Mouse (Mus musculus): ENCODE measurements around the gene Rad9a. TPM values are rescaled to one million over a fixed set of nuclear protein-coding genes. Genes with fewer than 3 reads are reported as not detected.

The Rad9a gene
- polyA plus RNA-seq, 1 experiment, result 16.7 TPM

DNA sequence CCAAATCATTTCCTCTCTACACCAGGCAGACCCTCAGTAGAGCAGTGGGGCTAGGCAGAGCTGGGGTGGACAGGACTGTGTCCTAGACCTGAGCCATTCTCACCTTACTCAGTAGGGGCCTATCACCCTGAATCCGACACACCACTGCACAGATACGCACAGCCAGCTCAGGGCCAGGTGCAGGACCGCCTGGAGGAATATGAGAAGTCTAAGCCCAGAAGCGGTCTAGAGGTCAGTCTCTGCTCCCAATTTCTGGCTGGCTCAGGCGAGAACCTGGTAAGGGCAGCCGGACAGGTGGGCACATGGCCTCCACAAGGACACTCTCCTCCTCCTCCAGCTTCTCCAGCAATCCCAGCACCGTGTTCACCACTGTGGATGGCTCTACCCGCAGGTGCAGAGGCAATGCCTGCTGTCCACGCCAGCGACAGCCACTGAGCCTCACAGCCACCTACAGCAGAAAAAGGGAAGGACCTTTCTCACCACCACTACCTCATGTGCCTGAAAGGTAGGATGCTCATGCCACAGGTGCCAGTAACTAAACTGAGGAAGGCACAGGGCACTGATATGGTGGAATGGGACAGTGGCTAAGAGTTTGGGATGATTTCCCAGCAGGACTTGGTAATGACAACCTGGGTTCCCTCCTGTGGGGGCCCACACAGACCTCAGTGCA lies 30.6 kb downstream of the Rad9a start:
- H3K4me3 ChIP-seq, result no peak overlapping the region
- H3K36me3 ChIP-seq (ENCODE audit: control insufficient read depth, insufficient read depth), result no peaks in the 10 kb centered on the region
- TF ChIP-seq REST (IDR thresholded peaks at IDR 0.05; ENCODE audit: insufficient read depth, insufficient read length), result no peak
- TF ChIP-seq MYOD1 (IDR thresholded peaks at IDR 0.05; ENCODE audit: control insufficient read depth in 1 of 3, insufficient read length in 2 of 3, low read depth in 2 of 3), result peak in 1 of 3 experiments; percentile 17
- peak; percentile 6 for TF ChIP-seq POLR2A (IDR thresholded peaks at IDR 0.05; ENCODE audit: insufficient read length, low read depth)
- no peak for TF ChIP-seq E2F4 (IDR thresholded peaks at IDR 0.05; ENCODE audit: insufficient read depth)
- TF ChIP-seq MAX (IDR thresholded peaks at IDR 0.05; ENCODE audit: low read depth), result no peak
- no peaks in the 10 kb centered on the region for H3K27me3 ChIP-seq (ENCODE audit: control insufficient read depth, insufficient read depth, insufficient read length)
- peak overlapping the region; percentile 56 for H3K4me2 ChIP-seq (ENCODE audit: low read depth)
- no peak overlapping the region for H3ac ChIP-seq (ENCODE audit: control insufficient read depth, insufficient read length)
- H3K79me2 ChIP-seq (ENCODE audit: control insufficient read depth, insufficient read depth), result no peaks in the 10 kb centered on the region

DNA sequence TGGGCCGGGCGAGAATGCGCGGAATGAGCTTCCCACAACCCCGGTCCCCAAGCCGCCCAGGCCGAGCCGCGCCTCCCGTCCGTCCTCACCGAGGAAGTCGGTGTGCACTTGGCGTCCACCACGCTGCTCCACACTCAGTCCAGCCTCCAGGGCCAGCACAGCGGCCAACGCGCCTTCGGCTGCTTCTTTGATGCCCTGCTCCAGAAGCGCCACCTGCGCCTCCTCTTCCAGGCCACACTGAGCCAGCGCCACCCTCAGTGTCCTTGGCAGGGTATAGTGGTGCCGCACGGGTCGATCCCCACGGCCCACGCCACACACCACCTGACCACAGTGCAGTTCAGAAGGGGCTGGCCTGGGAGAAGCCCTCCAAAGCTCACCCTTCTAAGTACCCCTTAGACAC lies 31.7 kb downstream of the Rad9a start:
- H3K79me2 ChIP-seq (ENCODE audit: control insufficient read depth, insufficient read depth), result no peaks in the 10 kb centered on the region
- H3ac ChIP-seq (ENCODE audit: control insufficient read depth, insufficient read length), result peak overlapping the region; percentile 27
- TF ChIP-seq MYOD1 (IDR thresholded peaks at IDR 0.05; ENCODE audit: control insufficient read depth in 1 of 3, insufficient read length in 2 of 3, low read depth in 2 of 3), result peak in 1 of 3 experiments; percentile 19
- TF ChIP-seq TCF3 (IDR thresholded peaks at IDR 0.05; ENCODE audit: insufficient read length, low read depth), result no peak
- no peaks in the 10 kb centered on the region for H3K27me3 ChIP-seq (ENCODE audit: control insufficient read depth, insufficient read depth, insufficient read length)
- H3K4me2 ChIP-seq (ENCODE audit: low read depth), result peak overlapping the region; percentile 92
- H3K36me3 ChIP-seq (ENCODE audit: control insufficient read depth, insufficient read depth), result no peaks in the 10 kb centered on the region
- peak overlapping the region; percentile 27 for H3K4me3 ChIP-seq

DNA sequence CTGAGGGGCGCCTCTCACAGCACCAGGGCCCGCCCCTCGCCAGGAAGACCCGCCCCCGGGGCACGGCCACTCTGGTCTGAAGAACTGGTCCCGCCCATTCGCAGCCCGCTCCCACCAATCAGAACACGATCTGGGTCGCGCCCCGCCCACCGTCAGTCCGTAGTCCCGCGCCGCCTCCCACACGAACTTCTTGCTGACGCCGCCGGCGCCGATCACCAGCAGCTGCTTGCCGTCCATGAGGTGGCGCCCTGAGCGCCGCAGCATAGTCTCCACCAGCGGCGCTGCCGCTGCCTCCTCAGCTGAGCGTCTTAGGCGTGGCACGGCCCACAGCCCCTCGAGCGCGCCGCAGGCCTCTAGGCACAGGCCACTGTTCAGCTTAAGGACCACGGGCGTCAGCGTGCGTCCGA lies 32.1 kb downstream of the Rad9a start:
- no peaks in the 10 kb centered on the region for H3K79me2 ChIP-seq (ENCODE audit: control insufficient read depth, insufficient read depth)
- H3K27me3 ChIP-seq (ENCODE audit: control insufficient read depth, insufficient read depth, insufficient read length), result no peaks in the 10 kb centered on the region
- TF ChIP-seq TCF3 (IDR thresholded peaks at IDR 0.05; ENCODE audit: insufficient read length, low read depth) (no peak), POLR2AphosphoS2 (IDR thresholded peaks at IDR 0.05; ENCODE audit: insufficient read length, low read depth) (peak; percentile 96), POLR2A (IDR thresholded peaks at IDR 0.05; ENCODE audit: insufficient read length, low read depth) (peak; percentile 86), MYOD1 (IDR thresholded peaks at IDR 0.05; ENCODE audit: control insufficient read depth in 1 of 3, insufficient read length in 2 of 3, low read depth in 2 of 3) (peak in 2 of 3 experiments; percentile 57 to 85), MYOG (IDR thresholded peaks at IDR 0.05; ENCODE audit: control insufficient read depth in 1 of 3, insufficient read depth in 1 of 3, insufficient read length in 2 of 3, low read depth in 2 of 3) (peak; percentile 39 to 87 (median 71)), REST (IDR thresholded peaks at IDR 0.05; ENCODE audit: insufficient read depth, insufficient read length) (no peak), CEBPB (IDR thresholded peaks at IDR 0.05; ENCODE audit: insufficient read depth, poor library complexity, severe bottlenecking) (no peak), USF1 (IDR thresholded peaks at IDR 0.05; ENCODE audit: low read depth) (no peak), SRF (IDR thresholded peaks at IDR 0.05; ENCODE audit: control insufficient read depth, insufficient read length, low read depth) (no peak), TCF12 (IDR thresholded peaks at IDR 0.05; ENCODE audit: insufficient read depth, poor library complexity, severe bottlenecking) (no peak), E2F4 (IDR thresholded peaks at IDR 0.05; ENCODE audit: insufficient read depth) (no peak)
- H3K4me3 ChIP-seq, result peak overlapping the region; percentile 27
- peak overlapping the region; percentile 27 for H3ac ChIP-seq (ENCODE audit: control insufficient read depth, insufficient read length)
- H3K4me2 ChIP-seq (ENCODE audit: low read depth), result peak overlapping the region; percentile 92
- no peaks in the 10 kb centered on the region for H3K36me3 ChIP-seq (ENCODE audit: control insufficient read depth, insufficient read depth)

DNA sequence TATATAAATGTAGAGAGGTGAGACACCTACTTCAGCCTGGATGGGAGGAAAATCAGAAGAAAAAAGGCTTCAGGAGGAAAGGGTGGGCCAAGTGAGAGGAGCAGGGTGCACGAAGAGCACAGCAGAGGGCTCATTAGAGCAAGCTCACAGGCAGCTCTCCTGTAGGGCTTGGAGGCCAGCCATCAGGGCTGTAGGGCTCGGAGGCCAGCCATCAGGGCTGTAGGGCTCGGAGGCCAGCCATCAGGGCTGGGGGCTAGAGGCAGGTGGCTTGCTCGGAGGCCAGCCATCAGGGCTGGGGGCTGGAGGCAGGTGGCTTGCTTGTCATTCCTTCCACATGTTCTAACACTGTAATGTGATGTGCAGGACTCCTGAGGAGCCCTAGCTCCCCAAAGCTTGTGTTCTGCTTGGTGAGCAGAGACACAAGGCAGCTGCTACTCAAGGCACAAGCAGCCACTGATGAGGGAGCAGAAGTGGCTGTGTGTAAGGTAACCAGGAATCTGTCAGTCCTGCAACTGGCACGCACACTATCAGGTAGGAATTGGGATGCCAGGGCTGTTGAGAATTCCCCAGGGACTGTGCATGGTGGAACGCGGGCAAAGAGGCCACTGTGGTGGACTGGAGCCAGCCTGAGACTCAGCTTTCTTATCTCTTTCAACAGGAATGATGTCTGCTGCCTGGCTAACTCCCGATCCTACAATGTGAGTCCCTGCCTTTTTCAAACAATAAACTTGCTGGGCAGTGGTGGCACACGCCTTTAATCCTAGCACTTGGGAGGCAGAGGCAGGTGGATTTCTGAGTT lies 34.6 kb downstream of the Rad9a start:
- no peak overlapping the region for H3ac ChIP-seq (ENCODE audit: control insufficient read depth, insufficient read length)
- H3K27me3 ChIP-seq (ENCODE audit: control insufficient read depth, insufficient read depth, insufficient read length), result no peaks in the 10 kb centered on the region
- no peaks in the 10 kb centered on the region for H3K36me3 ChIP-seq (ENCODE audit: control insufficient read depth, insufficient read depth)
- no peak overlapping the region for H3K4me2 ChIP-seq (ENCODE audit: low read depth)
- TF ChIP-seq TCF12 (IDR thresholded peaks at IDR 0.05; ENCODE audit: insufficient read depth, poor library complexity, severe bottlenecking) (no peak), MYOG (IDR thresholded peaks at IDR 0.05; ENCODE audit: control insufficient read depth in 1 of 3, insufficient read depth in 1 of 3, insufficient read length in 2 of 3, low read depth in 2 of 3) (no peak), E2F4 (IDR thresholded peaks at IDR 0.05; ENCODE audit: insufficient read depth) (no peak), SRF (IDR thresholded peaks at IDR 0.05; ENCODE audit: control insufficient read depth, insufficient read length, low read depth) (no peak), REST (IDR thresholded peaks at IDR 0.05; ENCODE audit: insufficient read depth, insufficient read length) (no peak), POLR2A (IDR thresholded peaks at IDR 0.05; ENCODE audit: insufficient read length, low read depth) (no peak), CEBPB (IDR thresholded peaks at IDR 0.05; ENCODE audit: insufficient read depth, poor library complexity, severe bottlenecking) (no peak), MYOD1 (IDR thresholded peaks at IDR 0.05; ENCODE audit: control insufficient read depth in 1 of 3, insufficient read length in 2 of 3, low read depth in 2 of 3) (no peak), USF1 (IDR thresholded peaks at IDR 0.05; ENCODE audit: low read depth) (no peak), POLR2AphosphoS2 (IDR thresholded peaks at IDR 0.05; ENCODE audit: insufficient read length, low read depth) (no peak), TCF3 (IDR thresholded peaks at IDR 0.05; ENCODE audit: insufficient read length, low read depth) (no peak), MAX (IDR thresholded peaks at IDR 0.05; ENCODE audit: low read depth) (no peak)
- H3K79me2 ChIP-seq (ENCODE audit: control insufficient read depth, insufficient read depth), result peaks cover 11% of the 10 kb centered on the region
- H3K4me3 ChIP-seq, result no peak overlapping the region

DNA sequence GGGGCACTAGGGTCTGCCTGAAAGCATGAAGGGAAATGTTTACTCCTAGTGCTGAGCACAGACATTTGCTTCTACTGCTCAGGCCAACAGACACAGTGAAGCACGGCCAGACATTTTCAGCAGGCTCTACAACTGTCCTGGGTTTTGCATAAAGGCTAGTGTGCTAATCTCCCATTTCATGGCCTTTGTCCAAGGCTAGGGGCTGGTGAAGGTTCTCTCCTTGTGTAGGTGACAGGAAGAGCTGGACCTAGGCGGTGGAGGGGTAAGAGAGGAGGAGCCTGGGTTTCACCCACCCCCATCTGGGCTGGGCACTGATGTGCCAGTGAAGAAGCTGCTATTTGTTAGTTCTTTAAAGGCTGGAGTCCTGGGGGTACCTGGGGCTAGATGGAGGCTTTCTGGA lies 36.7 kb downstream of the Rad9a start:
- Histone ChIP-seq H3K79me2 (ENCODE audit: control insufficient read depth, insufficient read depth) (peaks cover 13% of the 10 kb centered on the region), H3K4me2 (ENCODE audit: low read depth) (no peak overlapping the region), H3ac (ENCODE audit: control insufficient read depth, insufficient read length) (no peak overlapping the region), H3K27me3 (ENCODE audit: control insufficient read depth, insufficient read depth, insufficient read length) (no peaks in the 10 kb centered on the region), H3K36me3 (ENCODE audit: control insufficient read depth, insufficient read depth) (peaks cover 7% of the 10 kb centered on the region), H3K4me3 (no peak overlapping the region)
- TF ChIP-seq MYOD1 (IDR thresholded peaks at IDR 0.05; ENCODE audit: control insufficient read depth in 1 of 3, insufficient read length in 2 of 3, low read depth in 2 of 3) (no peak), TCF12 (IDR thresholded peaks at IDR 0.05; ENCODE audit: insufficient read depth, poor library complexity, severe bottlenecking) (no peak)
